Comparison of ENCODE assay signal across 8 mouse cellular contexts in genomic region chr10:128015068-128015934, GRCm38 (mm10). TPM values are rescaled to one million over a fixed set of nuclear protein-coding genes. Genes with fewer than 3 reads are reported as not detected.
DNase-seq lines count a peak whose midpoint lies in the region; ATAC-seq and TF ChIP-seq lines count a peak whose summit lies in the region.

Prim1 (plus strand) TSS chr10:128015168.

- H3K4me1 ChIP-seq in hindbrain, postnatal 0 days (ENCODE audit: insufficient read depth, low read length) = no peaks in the 10 kb centered on the region

- peak within 1 kb of the TSS; percentile 45 for H3K9ac ChIP-seq in hindbrain, postnatal 0 days (replicated peaks; ENCODE audit: low read length)

- no peaks in the 10 kb centered on the region for H3K9me3 ChIP-seq in hindbrain, postnatal 0 days (ENCODE audit: low read length)

- peak; percentile 94 for ATAC-seq in activated CD4-positive, CD25-positive, alpha-beta regulatory T cell, adult 4 months
- ATAC-seq in hindbrain, postnatal 0 days = peak; percentile 96
- peak; percentile 99 for ATAC-seq in megakaryocyte progenitor cell, adult 5-6 weeks (replicated peaks; ENCODE audit: poor library complexity)

- no peak for TF ChIP-seq CTCF in gastrocnemius, adult 2 months (IDR thresholded peaks at IDR 0.05)
- TF ChIP-seq CTCF in hindbrain, postnatal 0 days (IDR thresholded peaks at IDR 0.05; ENCODE audit: low read depth) = peak; percentile 16; the same call in 1 of the 2 replicates

- peak within 1 kb of the TSS; percentile 80 for H3K4me3 ChIP-seq in gastrocnemius, adult 2 months
- peak within 1 kb of the TSS; percentile 56 for H3K4me3 ChIP-seq in hindbrain, postnatal 0 days (ENCODE audit: low read length)

- H3K36me3 ChIP-seq in hindbrain, postnatal 0 days (ENCODE audit: insufficient read depth, low read length) = no peaks in the 10 kb centered on the region

- WGBS in hindbrain, postnatal 0 days = 4% methylated on average over 31 of the region's 31 CpGs

- intact Hi-C loops in gastrocnemius, adult 2 months (cut with DNase I) = no loop called here
- intact Hi-C loops in left cerebral cortex, postnatal 10 days (cut with DNase I) = no loop called here

- peak within 1 kb of the TSS; percentile 72 for H3K27ac ChIP-seq in gastrocnemius, adult 2 months
- H3K27ac ChIP-seq in hindbrain, postnatal 0 days = peak within 1 kb of the TSS; percentile 21; the same call in 1 of the 2 replicates

- DNase-seq in cerebellum, postnatal 4 days (ENCODE audit: low spot score in 2 of 2) = peak; percentile 57 to 80
- DNase-seq in gastrocnemius, adult 2 months = peak; percentile 82
- peak; percentile 92 for DNase-seq in hindbrain, postnatal 0 days (ENCODE audit: low spot score)
- peak; percentile 69 to 78 for DNase-seq in left cerebral cortex, postnatal 10 days (ENCODE audit: extremely low spot score in 1 of 2, low spot score in 2 of 2)
- DNase-seq in right cerebral cortex, postnatal 10 days (ENCODE audit: low spot score in 2 of 2) = peak; percentile 88 to 90
- DNase-seq in urinary bladder, postnatal 14 days (ENCODE audit: low spot score) = peak; percentile 82

- H3K4me2 ChIP-seq in hindbrain, postnatal 0 days (ENCODE audit: low read depth, low read length) = peak within 1 kb of the TSS; percentile 62

- H3K27me3 ChIP-seq in hindbrain, postnatal 0 days (ENCODE audit: insufficient read depth, low read length) = no peaks in the 10 kb centered on the region

RNA-seq across cellular contexts. Expression of gene Prim1, which starts in this region (rescaled TPM):
- 10 to 100 TPM; 26.5 to 37.8 TPM for polyA plus RNA-seq in activated CD4-positive, CD25-positive, alpha-beta regulatory T cell, adult 4 months (2017; shearing (Covaris generic))
- under 1 TPM; 0.61 to 0.95 TPM for total RNA-seq in gastrocnemius, adult 2 months (2021)
- total RNA-seq in hindbrain, postnatal 0 days (2014; rRNA removed) = 15.2 and 19.6 TPM in 2 replicates
- polyA plus RNA-seq in hindbrain, postnatal 0 days (2015; fragmentation: Nextera tagmentation; extraction: Ambion mirVana) = 33.3 and 36.1 TPM in 2 replicates
- total RNA-seq in left cerebral cortex, postnatal 10 days (2021) = 10 to 100 TPM; 10.5 to 10.9 TPM
- total RNA-seq in megakaryocyte progenitor cell, adult 5-6 weeks (2015) = 109 and 117 TPM in 2 replicates
- 116 and 131 TPM in 2 replicates for total RNA-seq in megakaryocyte progenitor cell, adult 5-6 weeks (2017)

Comparison
In these comparisons a context has a peak if more than half of its experiments do, and no peak if none do; other contexts are left out.
1. Peak in every context shown above with its lines: DNase-seq, ATAC-seq, H3K4me3 ChIP-seq and H3K27ac ChIP-seq.
2. Peak in DNase-seq, H3K4me3 ChIP-seq and H3K27ac ChIP-seq in gastrocnemius, adult 2 months; RNA of the gene not detected or under 1 TPM.